Mouse (Mus musculus): ENCODE data around the gene 2810408A11Rik.
"Not testable (repeated sequence)": the region's sequence is repeated elsewhere in the genome, so short reads cannot be mapped to it uniquely, and the experiment has no call there.

Gene 2810408A11Rik

DNA sequence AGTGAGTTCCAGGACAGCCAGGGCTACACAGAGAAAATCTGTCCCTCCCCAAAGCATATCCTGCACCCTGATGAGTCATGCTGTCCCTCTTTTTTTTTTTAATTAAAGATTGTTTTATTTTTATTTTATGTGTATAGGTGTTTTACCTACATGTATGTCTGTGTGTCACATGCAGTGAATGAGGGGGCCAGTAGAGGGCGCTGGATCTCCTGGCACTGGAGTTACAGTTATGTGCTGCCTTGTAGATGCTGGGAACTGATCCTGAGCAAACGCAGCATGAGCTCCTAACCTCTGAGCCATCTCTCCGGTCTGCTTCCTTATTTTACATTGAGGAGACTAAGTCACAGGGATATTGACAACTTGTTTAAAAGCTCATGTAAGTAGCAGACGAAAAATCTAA lies 17.7 kb downstream of the 2810408A11Rik start:
- in situ Hi-C loops (cut with MboI, MseI), result loop anchor here in 1 of 2 experiments (5.0 kb wide), 1 partner anchor 64 kb away; the partner anchor contains the start of gene Slc2a4

DNA sequence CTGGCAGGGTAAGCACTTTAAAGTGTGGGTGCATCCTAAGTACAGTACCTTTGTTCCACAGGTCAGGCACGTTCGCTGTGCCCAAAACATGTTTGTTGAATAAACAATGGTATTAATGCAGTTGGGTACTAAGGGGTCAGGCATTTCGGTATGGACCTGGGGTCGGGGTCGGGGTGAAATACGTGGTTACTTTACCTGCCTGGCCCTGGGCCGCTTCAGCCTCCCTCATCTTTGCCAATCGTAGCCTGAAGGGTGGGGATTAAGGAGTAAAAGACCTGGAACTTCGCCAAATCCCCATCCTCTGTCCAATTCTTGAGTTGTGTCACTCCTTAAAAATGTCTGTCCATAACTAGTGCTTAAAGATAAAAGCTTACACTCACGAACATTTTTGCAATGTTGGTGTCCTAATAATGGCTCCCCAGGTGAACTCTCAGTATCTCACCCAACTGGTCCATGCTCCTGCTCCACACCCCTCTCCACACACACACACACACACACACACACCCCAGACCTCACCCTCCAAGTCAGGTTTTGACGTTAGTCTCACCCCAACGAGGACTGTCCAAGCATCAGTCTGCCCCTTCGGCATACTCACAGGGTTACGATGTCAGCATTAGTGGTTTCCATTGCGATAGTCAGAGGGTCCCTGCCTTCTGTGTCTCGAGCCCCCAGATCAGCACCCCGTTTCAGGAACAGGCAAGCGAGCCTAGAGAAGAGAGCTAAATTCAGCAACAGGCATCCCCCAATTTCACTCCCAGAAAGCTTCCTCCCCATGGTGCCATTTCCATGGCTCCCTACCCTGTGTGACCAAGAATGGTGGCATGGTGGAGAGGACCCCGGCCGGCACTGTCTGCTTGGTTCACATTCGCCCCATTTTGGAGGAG lies 18.8 kb downstream of the 2810408A11Rik start:
- in situ Hi-C loops (cut with MboI, MseI), result loop anchor here in 1 of 2 experiments (5.0 kb wide), 1 partner anchor 65 kb away; the partner anchor contains the start of gene Slc2a4

DNA sequence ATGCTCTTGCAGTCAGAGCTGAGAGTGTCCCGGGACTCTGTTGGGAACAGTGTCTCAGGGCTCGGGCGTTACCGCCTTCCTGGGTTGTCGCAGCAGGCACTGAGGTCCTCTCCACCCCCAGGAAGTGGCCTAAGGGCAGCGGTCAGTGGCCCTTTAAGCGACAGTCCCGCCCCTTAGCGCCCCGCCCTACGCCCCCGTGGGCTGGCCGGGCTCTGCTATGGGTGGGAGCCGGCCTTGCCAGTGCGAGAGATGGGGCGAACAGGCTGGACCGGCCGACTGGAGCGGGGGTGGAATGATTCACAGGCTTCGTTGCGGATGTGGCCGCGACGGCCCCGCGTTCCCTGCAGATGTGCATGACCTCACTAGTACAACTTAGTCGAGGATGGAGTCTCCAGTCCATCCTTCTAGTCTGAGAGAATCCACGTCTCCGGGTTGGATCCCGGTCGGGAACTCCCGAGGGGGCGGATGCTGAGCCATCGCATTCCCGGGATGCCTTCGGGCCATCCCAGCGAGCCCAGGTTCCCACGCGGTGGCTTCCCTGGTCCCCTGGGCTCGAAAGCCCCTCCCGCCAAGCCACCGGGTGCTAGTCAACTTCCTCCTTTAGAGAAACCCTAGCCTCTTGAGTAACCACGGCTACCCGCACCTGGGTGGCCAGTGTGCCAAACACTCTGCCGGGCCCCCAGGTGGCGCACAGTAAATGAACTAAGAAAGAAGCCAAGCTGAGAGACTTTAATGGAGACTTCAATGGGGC lies 19.8 kb downstream of the 2810408A11Rik start, which contains the start of gene Kctd11:
TSS of gene Kctd11 (minus strand) at position 554 of the 751 bp plus-strand sequence.
- in situ Hi-C loops (cut with MboI, MseI), result loop anchor here in 1 of 2 experiments (5.0 kb wide), 1 partner anchor 66 kb away; the partner anchor contains the start of gene Slc2a4

DNA sequence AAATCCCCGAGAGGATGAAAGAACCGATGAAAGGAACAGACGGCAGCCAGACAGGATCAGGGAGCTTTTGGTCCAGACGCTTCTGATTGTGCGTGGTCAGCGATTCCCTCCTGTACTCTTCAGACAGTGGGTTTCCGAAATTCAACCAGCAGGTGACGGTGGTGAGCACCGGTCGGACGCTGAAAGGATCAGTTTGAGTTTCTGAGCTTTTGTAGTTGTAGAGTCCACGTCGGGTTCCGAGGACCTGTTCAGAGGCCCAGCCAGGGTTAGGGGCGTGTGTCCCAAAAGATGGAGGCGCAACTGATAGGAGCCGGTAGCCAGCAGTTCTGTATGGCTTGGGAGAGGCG lies 20.3 kb downstream of the 2810408A11Rik start:
- in situ Hi-C loops (cut with MboI, MseI), result loop anchor here in 1 of 2 experiments (5.0 kb wide), 1 partner anchor 67 kb away; the partner anchor contains the start of gene Slc2a4

DNA sequence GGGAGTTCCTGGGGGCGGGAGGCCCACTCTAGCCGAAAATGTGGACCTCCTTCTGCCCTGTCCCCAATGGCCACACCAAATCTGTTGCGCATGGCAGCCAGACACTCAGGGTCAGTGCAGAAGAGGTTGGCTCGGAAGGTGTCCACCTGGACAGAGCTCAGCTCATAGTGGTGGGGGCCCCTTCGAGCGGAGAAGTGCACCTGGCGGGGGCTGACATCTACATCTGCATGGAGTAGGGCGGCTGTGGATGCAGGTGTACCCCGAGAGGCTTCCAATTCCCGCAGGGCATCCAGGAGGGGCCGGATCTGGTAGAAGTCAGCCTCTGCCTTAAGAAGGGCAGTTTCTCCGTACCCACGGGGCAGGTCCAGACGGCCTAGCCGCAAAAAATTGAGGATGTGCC lies 21.1 kb downstream of the 2810408A11Rik start:
- in situ Hi-C loops (cut with MboI, MseI), result loop anchor here (5.0 kb wide), 6 partner anchors 68 to 192 kb away; partner anchors contain the start of genes Fgf11 (in 1 of the 2), Polr2a (in 1 of the 2), Slc2a4 (in 1 of the 2) and Tmem102 (in 1 of the 2)

DNA sequence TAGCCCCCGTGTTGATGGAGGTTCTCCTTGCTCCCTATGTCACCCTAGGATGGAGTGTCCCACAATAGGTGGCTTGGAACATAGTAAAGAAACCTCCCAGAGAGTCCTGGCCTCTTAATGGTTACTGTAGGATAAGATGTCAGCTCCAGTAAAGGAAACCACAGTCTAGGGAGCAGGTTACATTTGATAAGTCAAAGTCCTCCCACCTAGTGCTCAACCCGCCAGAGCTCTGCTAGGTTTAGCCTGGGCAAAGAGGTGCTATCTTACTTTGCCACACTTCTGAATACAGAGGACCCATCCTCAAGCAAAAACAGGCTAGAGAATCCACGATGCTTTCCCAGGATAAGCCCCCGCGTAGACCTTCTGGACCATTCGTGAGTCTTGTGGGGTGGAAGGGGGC lies 21.8 kb downstream of the 2810408A11Rik start:
- in situ Hi-C loops (cut with MboI, MseI), result loop anchor here (5.0 kb wide), 5 partner anchors 72 to 192 kb away; partner anchors contain the start of genes Fgf11 (in 1 of the 2), Polr2a (in 1 of the 2), Tmem102 (in 1 of the 2) and Tnfsf13 (in 1 of the 2)

DNA sequence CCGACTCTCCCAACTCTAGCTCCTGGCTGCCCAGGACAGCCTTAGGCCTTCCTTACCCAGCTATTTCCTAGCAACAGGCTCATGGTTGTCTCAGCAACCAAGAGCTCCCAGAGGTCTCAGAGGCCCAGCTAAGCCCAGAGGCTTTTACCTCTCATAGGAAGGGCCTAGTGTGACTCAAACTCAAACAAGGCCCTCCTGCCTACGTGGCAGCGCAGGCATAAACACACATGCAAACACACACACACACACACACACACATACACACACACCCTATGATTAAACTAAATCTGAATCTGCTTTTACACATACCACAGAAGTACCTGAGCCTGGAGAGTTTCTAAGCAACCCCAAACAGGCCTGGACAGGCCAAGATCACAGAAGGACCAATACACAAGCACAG lies 22.4 kb downstream of the 2810408A11Rik start:
- in situ Hi-C loops (cut with MboI, MseI), result loop anchor here (5.0 kb wide), 5 partner anchors 71 to 191 kb away; partner anchors contain the start of genes Fgf11 (in 1 of the 2), Polr2a (in 1 of the 2), Tmem102 (in 1 of the 2) and Tnfsf13 (in 1 of the 2)

DNA sequence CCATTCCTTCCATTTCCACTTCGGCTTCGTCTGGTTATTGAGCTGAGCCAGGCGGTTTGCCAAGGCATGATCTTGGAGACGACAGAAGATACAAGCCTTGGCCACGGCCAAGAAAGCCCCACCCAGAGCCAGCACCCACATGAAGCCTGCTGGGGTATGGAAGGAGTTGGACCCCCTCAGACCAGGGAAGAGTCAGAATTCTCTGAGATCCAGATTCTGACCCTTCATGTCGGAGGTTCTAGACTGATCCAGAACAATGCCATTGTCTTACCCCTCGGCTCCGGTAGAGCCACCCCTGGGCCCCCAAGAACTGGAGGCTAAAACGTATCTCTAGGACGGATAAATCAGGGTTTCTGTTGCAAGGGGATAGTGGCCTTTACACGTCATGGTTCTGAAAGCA lies 22.9 kb downstream of the 2810408A11Rik start, which contains the start of gene Tmem95:
TSS of gene Tmem95 (minus strand) at position 141 of the 400 bp plus-strand sequence.
- in situ Hi-C loops (cut with MboI, MseI), result loop anchor here (5.0 kb wide), 5 partner anchors 71 to 191 kb away; partner anchors contain the start of genes Fgf11 (in 1 of the 2), Polr2a (in 1 of the 2), Tmem102 (in 1 of the 2) and Tnfsf13 (in 1 of the 2)

DNA sequence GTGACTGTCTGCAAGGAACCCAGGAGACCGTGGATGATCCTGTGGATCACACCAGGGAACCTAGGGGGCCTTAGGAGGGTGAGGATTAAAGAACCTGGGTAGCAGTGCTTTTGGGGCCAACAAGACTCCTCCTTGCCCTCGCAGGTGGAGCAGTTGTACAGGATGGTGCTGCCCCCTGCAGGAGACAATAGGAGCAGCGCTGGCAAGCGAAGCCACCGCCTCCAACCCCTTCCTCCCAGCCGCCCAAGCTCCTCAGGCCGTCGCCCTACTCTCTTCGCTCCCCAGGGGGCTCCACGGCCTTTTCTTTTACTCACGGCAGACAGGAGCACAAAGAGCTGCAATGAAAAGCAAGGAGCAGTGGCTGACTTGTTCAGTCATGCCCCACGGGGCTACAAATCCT lies 23.9 kb downstream of the 2810408A11Rik start:
- in situ Hi-C loops (cut with MboI, MseI), result loop anchor here (5.0 kb wide), 5 partner anchors 70 to 190 kb away; partner anchors contain the start of genes Fgf11 (in 1 of the 2), Polr2a (in 1 of the 2), Tmem102 (in 1 of the 2) and Tnfsf13 (in 1 of the 2)

DNA sequence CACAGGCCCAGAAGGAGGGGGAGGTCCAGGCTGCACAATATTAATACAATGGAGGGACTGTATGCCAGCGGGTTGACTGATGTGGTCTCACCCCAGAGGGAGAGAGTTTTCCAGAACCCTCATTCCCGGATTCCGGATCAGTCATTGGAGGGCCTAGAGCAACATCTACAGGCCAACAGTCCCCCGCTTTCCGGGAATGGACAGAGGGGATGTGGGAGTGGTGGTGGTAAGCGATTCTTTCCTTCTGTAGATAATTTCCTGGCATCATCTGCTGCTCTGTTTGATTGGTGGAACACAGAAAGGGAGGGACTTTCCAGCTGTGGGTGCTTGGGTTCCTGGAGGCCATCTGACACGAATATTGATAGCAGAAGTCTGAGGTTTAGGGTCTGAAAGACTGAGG lies 24.6 kb downstream of the 2810408A11Rik start:
- in situ Hi-C loops (cut with MboI, MseI), result loop anchor here (5.0 kb wide), 5 partner anchors 69 to 189 kb away; partner anchors contain the start of genes Fgf11 (in 1 of the 2), Polr2a (in 1 of the 2), Tmem102 (in 1 of the 2) and Tnfsf13 (in 1 of the 2)

DNA sequence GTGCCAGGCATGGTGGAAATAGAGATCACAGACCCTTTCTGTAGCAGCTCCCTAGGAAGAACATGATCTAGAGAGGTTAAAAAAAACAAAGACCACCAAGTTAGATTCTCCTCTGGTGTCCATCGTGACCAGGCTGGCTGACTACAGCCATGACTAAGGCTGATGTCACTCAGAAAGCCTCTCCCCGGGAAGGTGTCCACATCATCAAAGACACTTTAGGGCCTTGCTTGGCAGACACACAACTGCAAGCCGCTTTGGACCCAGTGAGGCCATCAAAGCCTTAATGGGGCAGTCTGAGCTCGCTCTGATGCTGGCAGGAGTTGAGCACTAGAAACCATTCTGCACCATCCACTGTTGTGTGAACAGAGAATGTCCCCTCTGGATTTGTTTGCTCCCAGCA lies 28.3 kb downstream of the 2810408A11Rik start:
- in situ Hi-C loops (cut with MboI, MseI), result no loop called here

DNA sequence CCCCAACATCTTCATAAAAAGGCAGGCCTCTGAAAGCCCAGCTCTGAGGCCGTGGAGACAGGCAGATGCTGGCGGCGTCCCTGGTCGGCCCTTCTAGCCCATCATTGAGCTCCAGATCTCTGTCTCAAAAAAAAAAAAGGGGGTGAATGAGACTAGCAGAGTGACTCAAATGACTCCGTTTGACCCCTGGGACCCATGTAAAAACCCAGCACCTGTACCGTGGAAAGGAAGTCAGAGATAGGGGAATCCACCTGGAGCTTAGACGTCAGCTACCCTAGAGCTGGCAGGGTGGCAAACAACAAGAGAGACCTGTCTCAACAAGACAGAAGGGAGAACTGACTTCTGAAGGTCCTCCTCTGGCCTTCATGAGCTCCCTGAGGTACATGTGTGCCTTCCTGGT lies 29.0 kb downstream of the 2810408A11Rik start:
- in situ Hi-C loops (cut with MboI, MseI), result no loop called here

DNA sequence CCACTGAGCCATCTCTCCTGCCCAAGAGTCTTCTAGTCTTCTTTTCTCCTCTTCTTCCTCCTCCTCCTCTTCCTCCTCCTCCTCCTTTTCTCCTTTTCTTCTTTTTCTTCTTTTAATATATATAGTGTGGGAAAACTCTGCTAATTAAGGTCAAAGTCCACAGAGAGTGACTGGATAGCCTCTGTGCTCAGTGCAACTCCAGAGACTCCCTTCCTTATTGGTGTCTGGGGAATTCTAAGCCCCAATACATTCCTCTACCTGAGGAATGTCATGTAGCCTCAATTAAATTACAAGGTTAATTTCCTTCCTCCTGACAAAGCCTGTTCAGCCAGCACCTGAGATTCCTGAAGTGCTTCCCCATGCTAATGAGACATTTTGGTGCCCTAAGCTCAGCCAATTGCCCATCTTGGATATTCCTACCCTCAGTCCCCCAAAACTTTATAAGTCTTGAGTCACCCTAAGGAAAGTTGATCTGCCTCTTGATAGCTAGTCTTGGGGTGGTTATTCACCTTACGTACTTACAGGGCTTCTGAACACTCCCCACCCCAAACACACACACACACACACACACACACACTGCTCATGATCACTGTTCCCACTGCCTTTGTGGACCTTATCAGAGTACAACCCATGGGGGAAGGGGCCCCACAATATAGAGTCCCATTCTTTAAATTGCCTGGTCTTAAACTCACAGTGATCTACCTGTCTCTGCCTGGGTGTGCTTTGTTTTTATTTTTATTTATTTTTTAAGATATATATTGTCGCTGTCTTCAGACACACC lies 30.3 kb downstream of the 2810408A11Rik start:
- in situ Hi-C loops (cut with MboI, MseI), result no loop called here

DNA sequence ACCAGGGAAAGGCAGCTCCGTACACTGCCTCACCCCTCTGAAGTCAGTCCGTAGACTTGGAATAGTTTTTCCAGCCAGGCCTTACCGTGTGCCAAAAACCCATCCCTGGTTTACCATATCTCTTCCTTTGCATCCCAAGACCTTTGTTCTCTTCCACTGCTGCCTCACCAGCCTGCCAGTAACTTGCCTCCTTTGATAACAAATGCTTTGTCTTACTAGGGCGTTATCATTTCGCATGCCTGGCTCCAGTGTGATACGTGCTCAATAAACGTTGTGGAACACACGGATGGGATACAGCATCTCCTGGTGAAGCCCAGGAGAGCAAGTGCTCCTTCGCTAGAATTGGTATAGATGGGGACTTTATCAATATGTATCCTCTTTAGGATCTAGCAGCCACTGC lies 33.5 kb downstream of the 2810408A11Rik start:
- in situ Hi-C loops (cut with MboI, MseI), result no loop called here

DNA sequence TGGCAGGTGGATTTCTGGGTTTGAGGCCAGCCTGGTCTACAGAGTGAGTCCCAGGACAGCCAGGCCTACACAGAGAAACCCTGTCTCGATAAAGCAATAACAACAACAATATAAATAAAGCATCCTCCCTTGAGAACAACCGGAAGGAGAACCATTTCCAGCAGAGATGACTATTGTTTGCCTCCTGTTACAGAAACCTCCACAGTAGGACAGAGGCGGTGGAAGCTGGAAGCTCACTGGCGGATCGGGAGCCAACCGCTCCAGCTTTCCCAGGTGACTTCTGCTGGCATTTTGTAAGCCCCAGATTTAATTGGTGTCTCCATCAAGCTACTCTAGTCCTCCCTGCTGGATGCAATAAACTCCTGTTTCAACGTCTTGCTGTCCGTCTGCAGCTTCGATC lies 35.2 kb downstream of the 2810408A11Rik start:
- in situ Hi-C loops (cut with MboI, MseI), result no loop called here

DNA sequence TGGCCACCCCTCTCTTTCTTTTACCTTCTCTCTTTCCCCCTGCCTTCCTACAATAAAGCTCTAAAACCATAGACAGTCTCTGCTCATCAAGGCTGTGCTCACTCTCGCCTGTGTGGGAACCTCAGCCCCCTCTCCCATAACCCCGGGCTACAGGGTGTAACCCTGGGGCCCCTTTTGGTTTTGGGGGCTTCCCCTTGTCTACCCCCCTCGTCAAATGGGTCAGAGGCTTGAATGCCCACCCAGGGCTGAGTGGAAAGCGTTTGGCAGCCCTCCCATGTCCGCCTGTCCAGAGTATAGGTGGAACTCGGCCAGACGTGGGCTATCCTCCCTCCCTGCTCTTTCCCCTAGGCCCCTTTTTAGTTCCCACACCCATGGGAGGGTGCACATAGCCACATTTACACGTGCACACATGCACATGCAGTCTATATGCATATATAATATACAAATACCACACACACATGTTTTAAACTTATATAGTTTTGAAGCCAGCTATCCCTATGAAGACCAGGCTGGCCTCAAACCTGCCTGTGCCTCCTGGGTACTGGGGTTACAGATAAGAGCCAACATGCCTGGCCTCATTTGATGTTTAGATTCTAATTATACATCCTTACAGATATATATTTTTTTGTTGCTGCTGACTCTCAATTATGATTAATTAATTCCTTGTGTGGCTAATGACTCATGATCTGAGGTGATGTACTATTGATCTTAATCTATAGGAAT lies 36.5 kb downstream of the 2810408A11Rik start:
- in situ Hi-C loops (cut with MboI, MseI), result no loop called here

DNA sequence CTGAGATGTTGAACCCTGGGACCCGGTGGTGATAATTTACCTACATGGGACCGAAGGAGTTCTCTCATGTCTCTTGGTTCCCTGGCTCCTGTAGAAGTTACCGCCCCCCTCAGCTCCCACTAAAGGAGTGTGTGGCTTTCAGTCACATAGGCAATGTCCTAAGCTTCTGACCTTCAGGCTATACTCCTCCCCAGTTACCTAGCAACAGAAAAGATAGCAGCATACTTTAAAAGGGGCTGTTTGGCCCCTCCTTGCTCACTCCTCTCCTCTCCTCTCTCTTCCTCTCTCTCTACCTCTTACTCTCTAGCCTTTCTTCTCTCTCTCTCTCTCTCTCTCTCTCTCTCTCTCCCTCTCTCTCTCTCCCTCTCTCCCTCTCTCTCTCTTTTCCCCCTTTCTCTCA lies 37.1 kb downstream of the 2810408A11Rik start:
- in situ Hi-C loops (cut with MboI, MseI), result not testable (repeated sequence)

DNA sequence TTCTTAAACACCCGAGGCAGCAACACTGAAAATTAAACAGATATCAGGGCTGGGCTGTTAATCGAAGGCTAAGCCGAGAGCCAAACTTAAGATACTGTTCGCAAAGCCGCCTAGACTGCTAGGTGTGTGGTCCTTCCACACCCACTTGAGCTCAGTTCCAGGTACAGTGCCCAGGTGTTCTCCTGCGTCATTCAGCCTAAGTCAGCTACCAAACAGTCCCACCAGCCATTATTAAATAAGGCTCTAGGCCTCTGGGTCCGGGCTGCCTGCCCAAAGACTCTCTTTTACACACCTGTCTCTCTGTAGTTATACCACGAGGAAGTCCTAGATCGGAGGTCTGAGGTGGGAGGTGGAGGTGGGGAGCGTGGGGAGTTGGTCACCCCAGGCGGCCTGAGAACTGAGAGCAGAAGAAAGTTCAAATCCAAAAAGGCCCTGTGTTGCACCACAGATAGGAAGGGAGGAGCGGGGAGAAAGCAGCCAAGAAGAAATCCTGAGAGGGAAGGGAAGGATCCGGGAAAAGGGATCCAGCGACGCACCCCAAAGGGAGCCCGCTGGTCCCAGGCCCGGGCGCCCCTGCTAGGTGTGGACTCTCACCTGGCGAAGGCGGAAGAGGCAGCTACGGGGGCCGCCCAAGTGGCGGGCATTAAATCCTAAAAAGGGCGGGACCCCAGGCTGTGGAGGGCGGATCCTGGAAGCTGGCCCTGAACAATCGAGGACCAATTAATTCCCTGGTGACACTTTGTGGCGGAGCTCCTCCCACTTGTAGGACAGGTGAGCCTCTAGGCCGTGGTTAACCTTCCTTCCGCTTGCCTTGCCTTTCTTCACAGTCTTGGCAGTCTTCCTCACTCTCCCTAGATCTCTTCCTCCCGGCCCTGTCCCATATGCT lies 42.4 kb downstream of the 2810408A11Rik start, which contains the start of gene Tnk1:
TSS of gene Tnk1 (minus strand) at position 618 of the 886 bp plus-strand sequence.
- in situ Hi-C loops (cut with MboI, MseI), result no loop called here
